Mouse (Mus musculus) T-helper 2 cell (primary cell): ENCODE results near the gene Dnajc21.

Experiments
- in situ Hi-C: fragments of 300-600 bp; cut with MboI, MseI; formaldehyde crosslinking; loops from one replicate; pipeline ENCODE4 v1.15.1; 2025; ENCODE audit warnings: high pct_unique_total_duplicates

The Dnajc21 gene

GRCm38 (mm10) chr15:10441493-10441892 is 28.8 kb downstream of the Dnajc21 start:
- in situ Hi-C loops = no loop called here

- in situ Hi-C loops = no loop called here
These were observed 30.4 kb downstream of the Dnajc21 start for GRCm38 (mm10) chr15:10439963-10440362.

- in situ Hi-C loops = no loop called here
These were observed 33.4 kb downstream of the Dnajc21 start for GRCm38 (mm10) chr15:10436893-10437292.

GRCm38 (mm10) chr15:10426545-10427266 is 43.6 kb downstream of the Dnajc21 start:
- in situ Hi-C loops = no loop called here

- in situ Hi-C loops = no loop called here
These were observed 44.2 kb downstream of the Dnajc21 start for GRCm38 (mm10) chr15:10426124-10426523.

GRCm38 (mm10) chr15:10421785-10422144 is 48.6 kb downstream of the Dnajc21 start:
- in situ Hi-C loops = no loop called here

GRCm38 (mm10) chr15:10421138-10421784 is 49.1 kb downstream of the Dnajc21 start:
- in situ Hi-C loops = no loop called here

- in situ Hi-C loops = no loop called here
These were observed 56.7 kb downstream of the Dnajc21 start for GRCm38 (mm10) chr15:10413656-10414055.

- in situ Hi-C loops = no loop called here
These were observed 59.4 kb downstream of the Dnajc21 start for GRCm38 (mm10) chr15:10410881-10411280.

- in situ Hi-C loops = no loop called here
These were observed 60.5 kb downstream of the Dnajc21 start for GRCm38 (mm10) chr15:10409842-10410241.

- in situ Hi-C loops = no loop called here
These were observed 69.9 kb downstream of the Dnajc21 start for GRCm38 (mm10) chr15:10400415-10400814.

GRCm38 (mm10) chr15:10399795-10400194 is 70.5 kb downstream of the Dnajc21 start:
- in situ Hi-C loops = no loop called here
